Mouse (Mus musculus): ENCODE results near the gene Unkl. TPM values are rescaled to one million over a fixed set of nuclear protein-coding genes. Genes with fewer than 3 reads are reported as not detected.
"Not testable (repeated sequence)": the region's sequence is repeated elsewhere in the genome, so short reads cannot be mapped to it uniquely, and the experiment has no call there.

Gene Unkl
- total RNA-seq, 1 experiment = 14.8 TPM

DNA sequence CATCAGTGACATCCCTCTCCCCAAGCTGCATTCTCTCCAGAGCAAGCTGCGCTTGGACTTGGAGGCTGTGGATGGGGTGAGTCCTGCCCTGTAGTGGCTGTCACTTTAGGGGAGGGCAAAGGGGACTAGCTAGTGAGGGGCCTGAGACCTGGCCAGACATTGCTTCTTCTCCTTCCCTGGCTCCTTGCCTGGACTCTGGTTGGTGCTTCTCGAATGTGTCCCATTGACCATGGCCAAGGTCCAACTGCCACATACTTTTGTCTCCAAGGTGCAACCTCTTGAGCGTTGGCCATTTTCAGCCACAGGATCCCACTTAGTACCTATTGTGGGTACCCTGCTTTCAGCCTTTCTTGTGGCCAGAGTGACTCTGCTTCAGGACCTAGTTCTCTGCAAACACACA, 42.5 kb downstream of the Unkl start:
- Histone ChIP-seq H3K27ac (ENCODE audit: insufficient read depth, low read depth, low read length, poor library complexity, severe bottlenecking) (no peak overlapping the region), H3K9me3 (ENCODE audit: control insufficient read depth, insufficient read depth, low read depth, low read length) (no peaks in the 10 kb centered on the region), H3K36me3 (ENCODE audit: control insufficient read depth, insufficient read depth, low read length, poor library complexity, severe bottlenecking) (peaks cover 34% of the 10 kb centered on the region), H3K4me3 (ENCODE audit: insufficient read depth in 1 of 2, low read depth in 1 of 2, low read length in 2 of 2, poor library complexity in 1 of 2, severe bottlenecking in 1 of 2) (no peak overlapping the region), H3K9ac (ENCODE audit: insufficient read depth, low read depth, low read length, poor library complexity, severe bottlenecking) (no peak overlapping the region), H3K4me1 (ENCODE audit: control insufficient read depth in 2 of 2, insufficient read depth in 2 of 2, low read length in 2 of 2, poor library complexity in 1 of 2) (peaks cover 0 to 2% of the 10 kb centered on the region in 2 experiments; a peak in 1 of 4 replicates)
- in situ Hi-C loops (cut with MboI; ENCODE audit: low sequenced_read_pairs in 2 of 2, unreplicated experiment in 2 of 2) = no loop called here
- TF ChIP-seq MAFK (IDR thresholded peaks at IDR 0.05; ENCODE audit: insufficient read depth, low read depth, low read length) = no peak
- TF ChIP-seq HCFC1 (IDR thresholded peaks at IDR 0.05; ENCODE audit: borderline replicate concordance, insufficient read depth, low read length) = no peak
- TF ChIP-seq ZC3H11A (IDR thresholded peaks at IDR 0.05; ENCODE audit: borderline replicate concordance, low read depth, low read length) = no peak
- TF ChIP-seq CHD2 (IDR thresholded peaks at IDR 0.05; ENCODE audit: low read depth, low read length) = no peak
- no peak for TF ChIP-seq ZNF384 (IDR thresholded peaks at IDR 0.05; ENCODE audit: low read depth, low read length)
- no peak for DNase-seq (ENCODE audit: low read depth, low spot score)

DNA sequence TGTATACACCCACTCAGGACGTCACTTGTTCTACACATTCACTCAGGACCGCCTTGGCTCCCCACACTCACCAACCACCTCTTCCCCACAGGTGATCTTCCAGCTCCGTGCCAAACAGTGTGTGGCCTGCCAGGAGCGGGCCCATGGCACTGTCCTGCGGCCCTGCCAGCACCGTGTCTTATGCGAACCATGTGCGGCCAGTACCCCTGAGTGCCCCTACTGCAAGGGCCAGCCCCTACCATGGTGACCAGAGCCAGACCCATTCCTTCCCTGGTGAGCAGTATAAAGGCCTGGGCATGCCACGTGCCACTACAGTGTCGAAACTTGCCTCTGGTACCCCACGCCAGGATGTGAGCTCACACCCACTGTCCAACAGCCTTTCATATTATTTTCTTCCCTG, 43.4 kb downstream of the Unkl start:
- H3K9ac ChIP-seq (ENCODE audit: insufficient read depth, low read depth, low read length, poor library complexity, severe bottlenecking); H3K4me1 ChIP-seq (ENCODE audit: control insufficient read depth in 2 of 2, insufficient read depth in 2 of 2, low read length in 2 of 2, poor library complexity in 1 of 2); H3K27ac ChIP-seq (ENCODE audit: insufficient read depth, low read depth, low read length, poor library complexity, severe bottlenecking); H3K9me3 ChIP-seq (ENCODE audit: control insufficient read depth, insufficient read depth, low read depth, low read length); H3K4me3 ChIP-seq (ENCODE audit: insufficient read depth in 1 of 2, low read depth in 1 of 2, low read length in 2 of 2, poor library complexity in 1 of 2, severe bottlenecking in 1 of 2); DNase-seq (ENCODE audit: low read depth, low spot score); in situ Hi-C loops (cut with MboI; ENCODE audit: low sequenced_read_pairs in 2 of 2, unreplicated experiment in 2 of 2): not testable (repeated sequence)
- H3K36me3 ChIP-seq (ENCODE audit: control insufficient read depth, insufficient read depth, low read length, poor library complexity, severe bottlenecking) = peaks cover 33% of the 10 kb centered on the region

DNA sequence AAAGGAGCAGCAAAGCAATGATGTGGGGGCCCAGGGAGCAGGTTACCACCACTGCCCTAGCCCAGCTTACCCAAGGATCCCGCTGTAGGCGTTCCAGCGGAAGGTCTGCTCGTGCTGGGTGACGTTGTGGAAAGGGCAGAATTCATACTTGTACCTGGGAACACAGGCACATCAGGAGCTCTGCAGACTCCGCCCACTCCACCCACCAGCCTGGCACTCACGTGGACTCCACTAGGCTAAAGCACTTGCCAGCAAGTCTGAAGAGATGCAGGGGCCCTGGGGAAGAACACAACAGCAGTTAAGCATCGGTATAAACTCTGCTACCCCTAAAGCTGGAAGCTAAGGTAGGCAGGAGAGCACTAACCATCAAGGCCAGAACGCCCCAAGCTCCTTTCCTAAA, 47.4 kb downstream of the Unkl start:
- TF ChIP-seq ZNF384 (IDR thresholded peaks at IDR 0.05; ENCODE audit: low read depth, low read length) (no peak), HCFC1 (IDR thresholded peaks at IDR 0.05; ENCODE audit: borderline replicate concordance, insufficient read depth, low read length) (no peak), CHD2 (IDR thresholded peaks at IDR 0.05; ENCODE audit: low read depth, low read length) (no peak), ZC3H11A (IDR thresholded peaks at IDR 0.05; ENCODE audit: borderline replicate concordance, low read depth, low read length) (no peak), MAFK (IDR thresholded peaks at IDR 0.05; ENCODE audit: insufficient read depth, low read depth, low read length) (no peak)

DNA sequence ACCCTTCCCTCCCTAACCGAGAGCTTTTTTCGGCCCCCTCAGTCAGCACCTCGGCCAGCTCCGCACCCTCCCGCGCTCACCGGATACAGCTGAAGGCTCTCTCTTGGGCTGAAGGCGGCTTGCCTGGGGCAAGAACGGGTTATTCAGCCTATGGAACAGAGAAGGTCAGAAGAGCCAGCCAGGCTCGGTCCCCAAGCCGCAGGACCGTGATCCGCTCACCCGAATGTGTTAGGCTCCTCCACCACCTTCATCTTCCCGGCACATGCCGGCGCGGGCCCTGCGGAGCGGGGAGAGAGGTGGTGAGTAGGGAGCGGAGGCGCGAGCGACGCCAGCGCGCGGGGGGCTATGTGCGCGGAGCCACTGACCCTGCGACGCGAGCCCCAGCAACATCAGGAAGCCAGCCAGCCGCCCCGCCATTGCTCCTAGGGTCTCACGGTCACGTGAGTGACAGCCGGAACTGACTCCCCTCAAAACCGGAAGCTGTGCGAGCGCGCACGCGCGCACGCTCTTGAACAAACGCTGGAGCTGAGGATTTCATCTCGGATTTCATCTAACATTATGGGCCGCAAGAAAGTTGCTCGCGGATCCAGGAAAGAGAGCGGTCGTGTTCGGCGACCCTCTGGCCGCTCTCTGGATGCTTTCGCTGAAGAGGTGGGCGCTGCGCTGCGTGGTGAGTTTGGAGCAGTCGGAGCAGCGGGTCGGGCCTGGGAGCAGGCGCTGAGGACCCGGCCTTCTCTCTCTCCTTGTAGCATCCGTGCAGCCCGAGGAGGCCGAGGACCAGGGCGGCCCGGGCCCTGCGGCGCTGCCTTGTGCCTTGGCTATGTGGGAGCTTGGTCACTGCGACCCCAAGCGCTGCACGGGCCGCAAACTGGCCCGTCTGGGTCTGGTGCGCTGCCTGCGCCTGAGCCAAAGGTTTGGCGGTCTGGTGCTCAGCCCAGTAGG, 51.8 kb downstream of the Unkl start, which contains the start of the genes Gnptg and Tsr3:
Gnptg (minus strand) TSS at position 430 of the 942 bp plus-strand sequence.
Tsr3 (plus strand) TSS at position 476 of the 942 bp plus-strand sequence.
- TF ChIP-seq ZNF384 (IDR thresholded peaks at IDR 0.05; ENCODE audit: low read depth, low read length) (no peak), MAFK (IDR thresholded peaks at IDR 0.05; ENCODE audit: insufficient read depth, low read depth, low read length) (no peak), HCFC1 (IDR thresholded peaks at IDR 0.05; ENCODE audit: borderline replicate concordance, insufficient read depth, low read length) (no peak), ZC3H11A (IDR thresholded peaks at IDR 0.05; ENCODE audit: borderline replicate concordance, low read depth, low read length) (no peak), CHD2 (IDR thresholded peaks at IDR 0.05; ENCODE audit: low read depth, low read length) (no peak)
- in situ Hi-C loops (cut with MboI; ENCODE audit: low sequenced_read_pairs in 2 of 2, unreplicated experiment in 2 of 2) = no loop called here
- Histone ChIP-seq H3K9me3 (ENCODE audit: control insufficient read depth, insufficient read depth, low read depth, low read length) (no peaks in the 10 kb centered on the region), H3K9ac (ENCODE audit: insufficient read depth, low read depth, low read length, poor library complexity, severe bottlenecking) (peak within 1 kb of the TSS; percentile 86), H3K4me1 (ENCODE audit: control insufficient read depth in 2 of 2, insufficient read depth in 2 of 2, low read length in 2 of 2, poor library complexity in 1 of 2) (peaks cover 3 to 21% of the 10 kb centered on the region in 2 experiments; a peak in 2 of 4 replicates), H3K27ac (ENCODE audit: insufficient read depth, low read depth, low read length, poor library complexity, severe bottlenecking) (0 out of 2 replicates have a peak within 1 kb of the TSS, but pooled peaks have one; percentile 24), H3K4me3 (ENCODE audit: insufficient read depth in 1 of 2, low read depth in 1 of 2, low read length in 2 of 2, poor library complexity in 1 of 2, severe bottlenecking in 1 of 2) (peak within 1 kb of the TSS; percentile 85 to 97), H3K36me3 (ENCODE audit: control insufficient read depth, insufficient read depth, low read length, poor library complexity, severe bottlenecking) (peaks cover 15% of the 10 kb centered on the region)
- DNase-seq (ENCODE audit: low read depth, low spot score) = peak; percentile 88

More for the DNA sequence above, 47.4 kb downstream of the Unkl start:
- H3K27ac ChIP-seq (ENCODE audit: insufficient read depth, low read depth, low read length, poor library complexity, severe bottlenecking) = no peak overlapping the region
- no peak overlapping the region for H3K4me3 ChIP-seq (ENCODE audit: insufficient read depth in 1 of 2, low read depth in 1 of 2, low read length in 2 of 2, poor library complexity in 1 of 2, severe bottlenecking in 1 of 2)
- H3K9me3 ChIP-seq (ENCODE audit: control insufficient read depth, insufficient read depth, low read depth, low read length) = no peaks in the 10 kb centered on the region
- in situ Hi-C loops (cut with MboI; ENCODE audit: low sequenced_read_pairs in 2 of 2, unreplicated experiment in 2 of 2) = no loop called here
- DNase-seq (ENCODE audit: low read depth, low spot score) = no peak
- peaks cover 20% of the 10 kb centered on the region for H3K36me3 ChIP-seq (ENCODE audit: control insufficient read depth, insufficient read depth, low read length, poor library complexity, severe bottlenecking)
- H3K9ac ChIP-seq (ENCODE audit: insufficient read depth, low read depth, low read length, poor library complexity, severe bottlenecking) = no peak overlapping the region
- peaks cover 0 to 2% of the 10 kb centered on the region in 2 experiments; a peak in 1 of 4 replicates for H3K4me1 ChIP-seq (ENCODE audit: control insufficient read depth in 2 of 2, insufficient read depth in 2 of 2, low read length in 2 of 2, poor library complexity in 1 of 2)

All from ES-E14 (cell line).